Mouse (Mus musculus) embryonic facial prominence, embryonic 11.5 days (tissue): ENCODE results near the gene Vwa2. TPM values are rescaled to one million over a fixed set of nuclear protein-coding genes. Genes with fewer than 3 reads are reported as not detected.

Source experiments
- ATAC-seq: fragments of 200-750 bp; cut with Nextera tagmentation; replicated peaks from 2 replicates; pipeline ENCODE4 v1.8.0; 2017; ENCODE audit warnings: low read depth; ENCODE audit not compliant: insufficient number of reproducible peaks, low FRiP score, low TSS enrichment
- DNase-seq: peaks from one replicate; pipeline ENCODE4 v3.0.0-alpha.2; 2015; ENCODE audit warnings: low spot score
- H3K27ac ChIP-seq: fragments of 300-500 bp; sonication (generic); replicated peaks from 2 replicates; pipeline ENCODE4 v1.5.1; 2014; ENCODE audit warnings: mild to moderate bottlenecking, low read depth, low read length, control low read depth
- H3K27me3 ChIP-seq: fragments of 300-500 bp; sonication (generic); 2 replicates; pipeline ENCODE4 v1.6.1; 2014; ENCODE audit warnings: mild to moderate bottlenecking, low read length, moderate library complexity, mixed read lengths; ENCODE audit not compliant: control insufficient read depth, insufficient read depth
- H3K36me3 ChIP-seq: fragments of 300-500 bp; sonication (generic); replicated peaks from 2 replicates; pipeline ENCODE4 v1.6.1; 2014; ENCODE audit warnings: low read depth, mild to moderate bottlenecking, low read length, moderate library complexity, mixed read lengths; ENCODE audit not compliant: control insufficient read depth, insufficient read depth
- H3K4me1 ChIP-seq: fragments of 300-500 bp; sonication (generic); 2 replicates; pipeline ENCODE4 v1.6.1; 2014; ENCODE audit warnings: low read length, mixed read lengths; ENCODE audit not compliant: control insufficient read depth, insufficient read depth
- H3K4me2 ChIP-seq: fragments of 300-500 bp; sonication (generic); 2 replicates; pipeline ENCODE4 v1.6.1; 2014; ENCODE audit warnings: low read depth, mild to moderate bottlenecking, control low read depth, low read length, moderate library complexity
- H3K4me3 ChIP-seq: fragments of 300-500 bp; sonication (generic); 2 replicates; pipeline ENCODE4 v1.5.1; 2014; ENCODE audit warnings: low read depth, low read length, control low read depth
- H3K9ac ChIP-seq: fragments of 300-500 bp; sonication (generic); replicated peaks from 2 replicates; pipeline ENCODE4 v1.6.1; 2014; ENCODE audit warnings: mild to moderate bottlenecking, control low read depth, low read length
- H3K9me3 ChIP-seq: fragments of 300-500 bp; sonication (generic); replicated peaks from 2 replicates; pipeline ENCODE4 v1.6.1; 2016; ENCODE audit warnings: mild to moderate bottlenecking, low read length, inconsistent platforms, mixed read lengths; ENCODE audit not compliant: control insufficient read depth
- WGBS: fragments of 180-500 bp; shearing (Covaris S2); extraction: QIAGEN DNeasy Blood & Tissue Kit; methylation state at CpG from one replicate; pipeline ENCODE4 v1.1.7; 2014; 5-methylcytosine and 5-hydroxymethylcytosine counted together
- polyA plus RNA-seq: library from polyadenylated mRNA; unstranded; fragments of >200 nt; fragmentation: Nextera tagmentation; extraction: Ambion mirVana; gene quantifications from 2 replicates; pipeline ENCODE4 v1.2.1, GENCODE M21; 2014

The Vwa2 gene
- polyA plus RNA-seq, 1 experiment from 2014 or later = 2.7 TPM

DNA sequence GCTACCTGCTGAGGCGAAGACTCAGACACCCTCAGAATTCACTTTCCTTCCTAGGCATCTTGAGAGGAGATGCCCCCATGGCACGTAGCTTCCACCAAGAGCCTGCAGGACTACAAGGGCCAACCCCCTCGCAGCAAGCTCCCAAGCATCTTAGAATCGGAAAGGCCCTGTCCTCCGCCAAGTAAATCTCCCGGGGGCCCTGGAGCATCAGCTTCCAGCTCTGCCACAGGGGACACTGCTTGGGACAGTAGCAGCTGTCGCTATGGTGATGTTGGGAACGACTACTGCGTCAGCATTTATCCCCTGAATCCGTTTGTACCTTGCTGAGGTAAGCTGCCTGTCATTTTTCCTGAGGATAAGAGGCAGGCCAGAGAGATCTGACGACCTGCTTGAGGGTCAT is 36.5 kb downstream of the Vwa2 start:
- H3K4me2 ChIP-seq = no peak overlapping the region
- 60% methylated on average over 11 of the region's 11 CpGs for WGBS
- no peaks in the 10 kb centered on the region for H3K9me3 ChIP-seq
- no peak overlapping the region for H3K27ac ChIP-seq
- H3K4me3 ChIP-seq = no peak overlapping the region
- ATAC-seq (no peak), DNase-seq (no peak)
- H3K36me3 ChIP-seq = no peaks in the 10 kb centered on the region
- no peaks in the 10 kb centered on the region for H3K27me3 ChIP-seq
- peaks cover 3% of the 10 kb centered on the region; the same call in 1 of the 2 replicates for H3K4me1 ChIP-seq
- H3K9ac ChIP-seq = no peak overlapping the region

DNA sequence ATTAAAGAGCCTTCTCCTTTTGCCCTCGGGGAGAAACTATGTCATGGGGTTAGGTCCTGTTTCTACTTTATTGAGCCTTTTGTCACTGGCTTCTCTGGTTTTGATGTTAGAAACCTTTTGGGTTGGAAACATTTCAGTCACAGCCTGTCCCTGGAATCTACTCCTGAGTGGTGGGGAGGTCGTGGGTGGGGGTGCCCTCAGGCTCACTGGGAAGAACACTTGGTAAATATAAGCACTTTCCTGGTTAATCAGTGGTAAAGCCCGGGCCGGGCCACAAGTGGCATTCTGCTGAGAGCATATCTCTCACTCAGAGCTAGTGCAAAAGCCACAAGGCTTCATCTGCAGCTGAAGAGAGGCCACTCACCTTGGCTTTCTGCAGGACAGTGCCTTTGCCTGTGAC is 39.7 kb downstream of the Vwa2 start:
- no peak overlapping the region for H3K4me3 ChIP-seq
- DNase-seq (no peak), ATAC-seq (no peak)
- WGBS = 77% methylated on average over 4 of the region's 4 CpGs
- no peaks in the 10 kb centered on the region for H3K27me3 ChIP-seq
- H3K4me1 ChIP-seq = no peaks in the 10 kb centered on the region
- H3K4me2 ChIP-seq = no peak overlapping the region
- H3K9me3 ChIP-seq = no peaks in the 10 kb centered on the region
- no peaks in the 10 kb centered on the region for H3K36me3 ChIP-seq
- no peak overlapping the region for H3K9ac ChIP-seq
- H3K27ac ChIP-seq = no peak overlapping the region

DNA sequence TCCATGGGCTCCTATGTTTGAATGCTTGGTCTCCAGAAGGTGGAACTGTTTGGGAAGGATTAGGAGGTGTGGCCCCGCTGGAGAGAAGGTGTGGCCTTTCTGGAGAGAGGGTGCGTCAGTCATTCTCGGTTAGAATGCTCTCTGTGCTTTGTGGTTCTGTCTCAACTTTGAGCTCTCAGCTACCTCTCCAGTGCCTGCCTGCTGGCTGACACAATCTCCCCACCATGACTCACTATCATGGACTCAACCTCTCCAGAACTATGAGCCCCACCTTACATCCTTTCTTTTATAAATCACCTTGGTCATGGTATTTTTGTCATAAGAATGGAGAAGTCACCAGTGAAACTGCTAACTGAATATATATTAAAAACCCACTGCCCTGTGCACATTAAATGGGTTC is 40.6 kb downstream of the Vwa2 start:
- no peak for DNase-seq
- Histone ChIP-seq H3K4me3 (no peak overlapping the region), H3K4me2 (no peak overlapping the region), H3K27me3 (no peaks in the 10 kb centered on the region), H3K4me1 (no peaks in the 10 kb centered on the region), H3K27ac (no peak overlapping the region), H3K9me3 (no peaks in the 10 kb centered on the region), H3K36me3 (no peaks in the 10 kb centered on the region), H3K9ac (no peak overlapping the region)
- WGBS = 97% methylated on average over 3 of the region's 3 CpGs
- ATAC-seq = no peak

DNA sequence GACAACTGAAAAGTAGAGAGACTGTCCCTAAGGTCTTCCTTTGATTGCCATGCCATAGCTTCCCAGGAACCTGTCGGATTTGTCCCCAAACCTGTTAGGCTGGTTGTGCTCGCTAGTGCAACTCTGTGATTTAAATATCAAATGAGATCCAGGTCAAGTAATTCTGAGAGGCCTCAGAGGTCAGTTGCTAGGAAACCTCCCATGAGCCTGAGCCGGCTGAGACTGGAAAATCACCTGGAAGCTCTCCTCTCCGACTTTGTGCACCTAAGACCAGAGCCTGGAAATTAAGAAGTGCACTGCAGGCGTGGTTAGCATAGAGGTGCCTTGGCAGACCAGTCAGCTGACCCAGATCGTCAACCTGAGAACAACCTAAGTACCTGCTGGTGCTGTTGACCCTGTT is 41.0 kb downstream of the Vwa2 start:
- DNase-seq = peak; percentile 49
- Histone ChIP-seq H3K36me3 (no peaks in the 10 kb centered on the region), H3K27ac (0 out of 2 replicates have a peak overlapping the region, but pooled peaks have one; percentile 8), H3K27me3 (no peaks in the 10 kb centered on the region), H3K9ac (no peak overlapping the region), H3K4me1 (no peaks in the 10 kb centered on the region), H3K9me3 (no peaks in the 10 kb centered on the region), H3K4me2 (no peak overlapping the region), H3K4me3 (no peak overlapping the region)
- 42% methylated on average over 6 of the region's 6 CpGs for WGBS
- ATAC-seq = no peak

DNA sequence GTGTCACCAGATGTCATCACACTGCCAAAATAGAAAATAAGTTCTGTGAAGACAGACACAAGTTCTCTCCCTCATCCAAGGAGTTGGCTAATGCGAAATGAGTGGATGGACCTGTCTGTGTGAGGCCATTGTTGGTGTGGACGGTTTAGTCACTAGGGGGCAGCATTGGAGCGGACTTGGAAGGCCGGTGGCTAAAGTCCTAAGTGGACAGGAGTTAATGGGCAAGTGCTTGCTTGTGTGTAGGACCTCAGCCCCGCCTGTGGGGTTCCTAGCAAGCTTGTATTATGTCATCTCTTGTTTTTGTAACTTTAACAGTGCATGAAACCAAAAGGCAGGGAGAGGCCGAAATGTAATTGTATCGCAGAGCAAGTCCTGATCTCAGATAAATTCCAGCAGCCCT is 45.6 kb downstream of the Vwa2 start:
- no peak overlapping the region for H3K9ac ChIP-seq
- peak; percentile 66 for ATAC-seq
- DNase-seq = peak; percentile 92
- no peaks in the 10 kb centered on the region for H3K36me3 ChIP-seq
- H3K27ac ChIP-seq = no peak overlapping the region
- H3K9me3 ChIP-seq = no peaks in the 10 kb centered on the region
- H3K27me3 ChIP-seq = no peaks in the 10 kb centered on the region
- no peak overlapping the region for H3K4me2 ChIP-seq
- no peak overlapping the region for H3K4me3 ChIP-seq
- 29% methylated on average over 7 of the region's 7 CpGs for WGBS
- no peaks in the 10 kb centered on the region for H3K4me1 ChIP-seq

DNA sequence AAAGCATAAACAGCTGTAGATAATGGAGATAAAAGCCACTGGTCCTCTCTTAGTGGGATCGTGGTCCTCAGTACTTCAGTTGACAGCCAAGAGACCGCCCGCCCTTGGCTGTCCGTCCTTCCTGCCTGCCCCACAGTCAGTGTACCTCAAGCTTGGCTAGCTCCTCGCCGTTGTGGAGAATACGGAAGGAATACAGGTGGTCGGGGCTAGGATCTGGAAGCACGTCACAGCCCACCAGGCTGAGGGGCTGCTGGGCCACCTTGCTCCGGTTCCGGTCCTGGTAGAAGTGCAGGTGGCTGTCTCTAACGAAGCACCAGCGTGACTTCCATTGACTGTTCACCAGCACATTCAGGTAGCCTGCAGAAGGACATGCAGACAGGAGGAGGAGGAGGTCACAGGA is 46.2 kb downstream of the Vwa2 start:
- no peaks in the 10 kb centered on the region for H3K27me3 ChIP-seq
- ATAC-seq (no peak), DNase-seq (no peak)
- H3K4me2 ChIP-seq = no peak overlapping the region
- H3K4me3 ChIP-seq = no peak overlapping the region
- WGBS = 92% methylated on average over 13 of the region's 13 CpGs
- H3K27ac ChIP-seq = no peak overlapping the region
- H3K36me3 ChIP-seq = no peaks in the 10 kb centered on the region
- H3K9ac ChIP-seq = no peak overlapping the region
- H3K4me1 ChIP-seq = no peaks in the 10 kb centered on the region
- no peaks in the 10 kb centered on the region for H3K9me3 ChIP-seq

DNA sequence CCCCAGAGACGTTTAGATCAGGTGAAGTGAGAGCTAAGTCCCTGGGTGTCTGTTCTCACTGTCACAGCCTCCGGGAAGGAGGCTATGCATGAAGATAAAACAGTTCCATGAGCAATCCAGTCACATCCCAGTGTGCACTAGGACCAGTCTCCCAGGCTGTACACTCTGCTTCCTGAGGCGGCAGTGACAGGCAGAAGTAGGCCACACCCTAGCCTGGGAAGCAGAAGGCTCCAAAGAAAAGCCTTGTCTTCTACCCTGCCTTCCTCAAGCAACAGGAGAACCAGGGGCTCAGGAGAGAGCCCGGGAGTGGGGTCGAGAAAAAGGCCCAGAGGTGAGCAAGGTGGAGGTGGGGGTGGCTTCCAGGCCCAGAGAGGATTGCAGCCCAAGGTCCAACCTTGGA is 47.7 kb downstream of the Vwa2 start:
- H3K27ac ChIP-seq = no peak overlapping the region
- no peak for ATAC-seq
- 71% methylated on average over 5 of the region's 5 CpGs for WGBS

DNA sequence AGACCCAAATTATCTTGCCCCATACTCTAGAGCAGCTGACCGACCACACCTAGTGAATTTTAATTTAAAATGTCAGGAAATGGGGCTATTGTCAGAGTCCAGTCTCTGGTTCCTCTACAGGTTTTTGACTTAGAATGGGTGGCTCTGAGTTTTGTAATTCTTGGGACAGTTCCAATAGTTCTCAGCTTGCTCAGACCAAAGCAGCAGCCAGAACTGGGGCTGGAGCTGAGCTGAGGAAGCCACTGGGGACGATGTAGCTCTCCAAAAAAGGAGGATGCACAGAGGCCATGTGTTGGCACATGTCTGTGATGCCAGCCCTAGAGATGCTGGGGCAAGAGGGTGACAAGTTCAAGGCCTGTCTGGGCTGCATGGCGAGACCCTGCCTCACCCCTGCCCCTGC is 55.3 kb downstream of the Vwa2 start:
- WGBS = 80% methylated on average over 3 of the region's 3 CpGs
- ATAC-seq = no peak
- Histone ChIP-seq H3K4me3 (no peak overlapping the region), H3K4me1 (no peaks in the 10 kb centered on the region), H3K9ac (no peak overlapping the region), H3K36me3 (no peaks in the 10 kb centered on the region), H3K4me2 (no peak overlapping the region), H3K27ac (no peak overlapping the region), H3K9me3 (no peaks in the 10 kb centered on the region), H3K27me3 (no peaks in the 10 kb centered on the region)
- no peak for DNase-seq

More for the DNA sequence above, 47.7 kb downstream of the Vwa2 start:
- H3K4me3 ChIP-seq = no peak overlapping the region
- H3K9me3 ChIP-seq = no peaks in the 10 kb centered on the region
- DNase-seq = no peak
- no peaks in the 10 kb centered on the region for H3K27me3 ChIP-seq
- no peak overlapping the region for H3K4me2 ChIP-seq
- no peaks in the 10 kb centered on the region for H3K36me3 ChIP-seq
- H3K4me1 ChIP-seq = no peaks in the 10 kb centered on the region
- no peak overlapping the region for H3K9ac ChIP-seq
